Mouse (Mus musculus): ENCODE results near the gene Pde10a. TPM values are rescaled to one million over a fixed set of nuclear protein-coding genes. Genes with fewer than 3 reads are reported as not detected.

The Pde10a gene
- polyA plus RNA-seq, 1 experiment from 2014 or later = 2.6 TPM

- no peak for TF ChIP-seq CTCF (IDR thresholded peaks at IDR 0.05; ENCODE audit: low read depth)
- DNase-seq (no peak), ATAC-seq (ENCODE audit: insufficient read depth) (no peak)
- WGBS = 58% methylated on average over 6 of the region's 6 CpGs
- H3K4me3 ChIP-seq (ENCODE audit: low read depth, low read length) = no peak overlapping the region
- no peaks in the 10 kb centered on the region for H3K27me3 ChIP-seq (ENCODE audit: insufficient read depth, low read length)
- no peaks in the 10 kb centered on the region for H3K4me1 ChIP-seq (ENCODE audit: insufficient read depth)
- no peaks in the 10 kb centered on the region for H3K9me3 ChIP-seq (ENCODE audit: low read depth, low read length)
- H3K27ac ChIP-seq (ENCODE audit: low read depth) = no peak overlapping the region
- no peak overlapping the region for H3K4me2 ChIP-seq
- no peak overlapping the region for H3K9ac ChIP-seq
- no peaks in the 10 kb centered on the region for H3K36me3 ChIP-seq (ENCODE audit: insufficient read depth)
Observed at GRCm38 (mm10) chr17:8731073-8731472, 205.9 kb downstream of the Pde10a start.

GRCm38 (mm10) chr17:8736259-8736658 lies 211.1 kb downstream of the Pde10a start:
- 82% methylated on average over 6 of the region's 6 CpGs for WGBS
- ATAC-seq (ENCODE audit: insufficient read depth) (no peak), DNase-seq (no peak)
- no peak overlapping the region for H3K27ac ChIP-seq (ENCODE audit: low read depth)
- H3K36me3 ChIP-seq (ENCODE audit: insufficient read depth) = no peaks in the 10 kb centered on the region
- no peaks in the 10 kb centered on the region for H3K9me3 ChIP-seq (ENCODE audit: low read depth, low read length)
- H3K4me2 ChIP-seq = no peak overlapping the region
- no peak overlapping the region for H3K9ac ChIP-seq
- H3K4me1 ChIP-seq (ENCODE audit: insufficient read depth) = no peaks in the 10 kb centered on the region
- TF ChIP-seq CTCF (IDR thresholded peaks at IDR 0.05; ENCODE audit: low read depth) = no peak
- no peaks in the 10 kb centered on the region for H3K27me3 ChIP-seq (ENCODE audit: insufficient read depth, low read length)
- no peak overlapping the region for H3K4me3 ChIP-seq (ENCODE audit: low read depth, low read length)

GRCm38 (mm10) chr17:8742772-8743171 lies 217.6 kb downstream of the Pde10a start:
- no peak for DNase-seq
- 73% methylated on average over 3 of the region's 3 CpGs for WGBS
- no peaks in the 10 kb centered on the region for H3K9me3 ChIP-seq (ENCODE audit: low read depth, low read length)

GRCm38 (mm10) chr17:8745334-8745733 lies 220.2 kb downstream of the Pde10a start:
- TF ChIP-seq CTCF (IDR thresholded peaks at IDR 0.05; ENCODE audit: low read depth) = peak; percentile 28; the same call in 1 of the 2 replicates
- H3K27me3 ChIP-seq (ENCODE audit: insufficient read depth, low read length) = no peaks in the 10 kb centered on the region
- H3K4me3 ChIP-seq (ENCODE audit: low read depth, low read length) = no peak overlapping the region
- ATAC-seq (ENCODE audit: insufficient read depth) (no peak), DNase-seq (peak; percentile 13)
- H3K9ac ChIP-seq = no peak overlapping the region
- no peaks in the 10 kb centered on the region for H3K9me3 ChIP-seq (ENCODE audit: low read depth, low read length)
- 63% methylated on average over 1 of the region's 1 CpGs for WGBS
- no peak overlapping the region for H3K27ac ChIP-seq (ENCODE audit: low read depth)
- H3K36me3 ChIP-seq (ENCODE audit: insufficient read depth) = no peaks in the 10 kb centered on the region
- H3K4me2 ChIP-seq = no peak overlapping the region
- no peaks in the 10 kb centered on the region for H3K4me1 ChIP-seq (ENCODE audit: insufficient read depth)

More at GRCm38 (mm10) chr17:8742772-8743171, 217.6 kb downstream of the Pde10a start:
- H3K4me1 ChIP-seq (ENCODE audit: insufficient read depth) = no peaks in the 10 kb centered on the region
- no peak for ATAC-seq (ENCODE audit: insufficient read depth)
- no peak overlapping the region for H3K9ac ChIP-seq
- H3K27me3 ChIP-seq (ENCODE audit: insufficient read depth, low read length) = no peaks in the 10 kb centered on the region
- H3K27ac ChIP-seq (ENCODE audit: low read depth) = no peak overlapping the region
- no peak for TF ChIP-seq CTCF (IDR thresholded peaks at IDR 0.05; ENCODE audit: low read depth)
- no peaks in the 10 kb centered on the region for H3K36me3 ChIP-seq (ENCODE audit: insufficient read depth)
- no peak overlapping the region for H3K4me3 ChIP-seq (ENCODE audit: low read depth, low read length)
- no peak overlapping the region for H3K4me2 ChIP-seq

- Histone ChIP-seq H3K4me2 (no peak overlapping the region), H3K9me3 (ENCODE audit: low read depth, low read length) (no peaks in the 10 kb centered on the region), H3K9ac (no peak overlapping the region), H3K4me3 (ENCODE audit: low read depth, low read length) (no peak overlapping the region), H3K27ac (ENCODE audit: low read depth) (no peak overlapping the region), H3K4me1 (ENCODE audit: insufficient read depth) (no peaks in the 10 kb centered on the region), H3K36me3 (ENCODE audit: insufficient read depth) (no peaks in the 10 kb centered on the region), H3K27me3 (ENCODE audit: insufficient read depth, low read length) (no peaks in the 10 kb centered on the region)
- no peak for DNase-seq
- TF ChIP-seq CTCF (IDR thresholded peaks at IDR 0.05; ENCODE audit: low read depth) = no peak
- no peak for ATAC-seq (ENCODE audit: insufficient read depth)
- 63% methylated on average over 4 of the region's 4 CpGs for WGBS
Observed at GRCm38 (mm10) chr17:8749426-8749825, 224.3 kb downstream of the Pde10a start.

GRCm38 (mm10) chr17:8757576-8757975 lies 232.4 kb downstream of the Pde10a start:
- Histone ChIP-seq H3K4me3 (ENCODE audit: low read depth, low read length) (no peak overlapping the region), H3K4me2 (no peak overlapping the region), H3K9me3 (ENCODE audit: low read depth, low read length) (no peaks in the 10 kb centered on the region), H3K36me3 (ENCODE audit: insufficient read depth) (no peaks in the 10 kb centered on the region), H3K27ac (ENCODE audit: low read depth) (no peak overlapping the region), H3K27me3 (ENCODE audit: insufficient read depth, low read length) (no peaks in the 10 kb centered on the region), H3K9ac (no peak overlapping the region), H3K4me1 (ENCODE audit: insufficient read depth) (no peaks in the 10 kb centered on the region)
- no peak for DNase-seq
- no peak for TF ChIP-seq CTCF (IDR thresholded peaks at IDR 0.05; ENCODE audit: low read depth)
- no peak for ATAC-seq (ENCODE audit: insufficient read depth)
- 82% methylated on average over 5 of the region's 5 CpGs for WGBS

- WGBS = 9% methylated on average over 1 of the region's 1 CpGs
- no peaks in the 10 kb centered on the region for H3K27me3 ChIP-seq (ENCODE audit: insufficient read depth, low read length)
- H3K9ac ChIP-seq = no peak overlapping the region
- TF ChIP-seq CTCF (IDR thresholded peaks at IDR 0.05; ENCODE audit: low read depth) = no peak
- H3K36me3 ChIP-seq (ENCODE audit: insufficient read depth) = no peaks in the 10 kb centered on the region
- H3K9me3 ChIP-seq (ENCODE audit: low read depth, low read length) = no peaks in the 10 kb centered on the region
- H3K27ac ChIP-seq (ENCODE audit: low read depth) = no peak overlapping the region
- no peak overlapping the region for H3K4me3 ChIP-seq (ENCODE audit: low read depth, low read length)
- peak; percentile 81 for DNase-seq
- no peak overlapping the region for H3K4me2 ChIP-seq
- ATAC-seq (ENCODE audit: insufficient read depth) = peak; percentile 54; the same call in 1 of the 2 replicates
- H3K4me1 ChIP-seq (ENCODE audit: insufficient read depth) = no peaks in the 10 kb centered on the region
Observed at GRCm38 (mm10) chr17:8763248-8763647, 238.1 kb downstream of the Pde10a start.
